Mouse (Mus musculus) CH12.LX (cell line): ENCODE results near the gene AW549877. TPM values are rescaled to one million over a fixed set of nuclear protein-coding genes. Genes with fewer than 3 reads are reported as not detected.

ENCODE experiments used
- DNase-seq: peaks from one replicate; pipeline ENCODE4 v3.0.0-alpha.2; 2013; ENCODE audit errors: extremely low read depth
- H3K27ac ChIP-seq: 2 replicates; pipeline ENCODE4 v1.5.1; 2012; ENCODE audit warnings: low read depth, mild to moderate bottlenecking, control low read depth, moderate library complexity; ENCODE audit not compliant: insufficient read depth
- H3K27me3 ChIP-seq: replicated peaks from 2 replicates; pipeline ENCODE3; 2012; ENCODE audit warnings: inconsistent platforms
- H3K36me3 ChIP-seq, 2 experiments: replicated peaks in 1 of 2; 2 replicates each; pipeline versions ENCODE3 to v1.6.1; 2012; ENCODE audit warnings: inconsistent platforms in 1 of 2, low read length in 1 of 2, mild to moderate bottlenecking in 1 of 2, mixed read lengths in 1 of 2, moderate library complexity in 1 of 2; ENCODE audit not compliant: control insufficient read depth in 1 of 2, insufficient read depth in 1 of 2
- H3K4me1 ChIP-seq, 2 experiments: 2 replicates each; pipeline ENCODE4 v1.6.1; 2012; ENCODE audit warnings: inconsistent platforms in 1 of 2, moderate library complexity in 1 of 2; ENCODE audit not compliant: insufficient read depth in 2 of 2, control insufficient read depth in 1 of 2
- H3K4me2 ChIP-seq: 2 replicates; pipeline ENCODE4 v1.6.1; 2012; ENCODE audit warnings: low read depth, mild to moderate bottlenecking, control low read depth; ENCODE audit not compliant: poor library complexity, insufficient read depth, severe bottlenecking
- H3K4me3 ChIP-seq, 3 experiments: fragments of 150-350 bp in 1 of 3; sonication (generic) in 1 of 3; replicated peaks in 1 of 3; 2 replicates each; pipeline versions ENCODE3 to v1.5.1; 2011 to 2012; ENCODE audit warnings: low read depth in 2 of 3, low read length in 2 of 3, mild to moderate bottlenecking in 2 of 3, moderate library complexity in 2 of 3, control low read depth in 1 of 3, improper control_type of control experiment in 1 of 3, inconsistent platforms in 1 of 3, mixed read lengths in 1 of 3; ENCODE audit not compliant: poor library complexity in 1 of 3
- H3K79me2 ChIP-seq: replicated peaks from 2 replicates; pipeline ENCODE4 v1.6.1; 2012; ENCODE audit warnings: mild to moderate bottlenecking, moderate library complexity; ENCODE audit not compliant: control insufficient read depth, poor library complexity, insufficient read depth, severe bottlenecking; ENCODE audit errors: extremely low read depth
- H3K9ac ChIP-seq: 2 replicates; pipeline ENCODE4 v1.6.1; 2012; ENCODE audit warnings: low read depth, mild to moderate bottlenecking, control low read depth, moderate library complexity; ENCODE audit not compliant: insufficient read depth
- H3K9me3 ChIP-seq: replicated peaks from 2 replicates; pipeline ENCODE3; 2012; ENCODE audit warnings: low read length, inconsistent platforms, mixed read lengths
- BHLHE40 ChIP-seq: IDR thresholded peaks from 2 replicates; pipeline ENCODE4 v1.6.1; 2011; ENCODE audit warnings: mild to moderate bottlenecking, low read depth, low read length, improper control_type of control experiment
- CHD1 ChIP-seq: IDR thresholded peaks from 2 replicates; pipeline ENCODE4 v1.6.1; 2012; ENCODE audit warnings: low read depth, low read length, improper control_type of control experiment, inconsistent platforms
- E2F4 ChIP-seq: IDR thresholded peaks from 2 replicates; pipeline ENCODE4 v1.6.1; 2011; ENCODE audit warnings: low read depth, low read length, improper control_type of control experiment; ENCODE audit not compliant: insufficient replicate concordance
- ELF1 ChIP-seq: IDR thresholded peaks from 2 replicates; pipeline ENCODE4 v1.6.1; 2014; ENCODE audit warnings: low read depth, mild to moderate bottlenecking, inconsistent platforms, low read length, improper control_type of control experiment
- EP300 ChIP-seq: IDR thresholded peaks from 2 replicates; pipeline ENCODE4 v1.6.1; 2011; ENCODE audit warnings: low read length, improper control_type of control experiment
- ETS1 ChIP-seq: conservative IDR thresholded peaks from 2 replicates; pipeline ENCODE4 v1.6.1; 2012; ENCODE audit warnings: low read depth, mild to moderate bottlenecking, inconsistent platforms, low read length, improper control_type of control experiment, moderate library complexity
- GABPA ChIP-seq: IDR thresholded peaks from 2 replicates; pipeline ENCODE4 v1.6.1; 2012; ENCODE audit warnings: low read depth, low read length, improper control_type of control experiment, inconsistent platforms; ENCODE audit not compliant: insufficient replicate concordance
- MAX ChIP-seq: IDR thresholded peaks from 2 replicates; pipeline ENCODE4 v1.6.1; 2011; ENCODE audit warnings: low read length, improper control_type of control experiment
- MAZ ChIP-seq: IDR thresholded peaks from 2 replicates; pipeline ENCODE4 v1.6.1; 2012; ENCODE audit warnings: low read depth, mild to moderate bottlenecking, inconsistent platforms, low read length, improper control_type of control experiment, moderate library complexity
- MEF2A ChIP-seq: IDR thresholded peaks from 2 replicates; pipeline ENCODE4 v1.6.1; 2014; ENCODE audit warnings: low read depth, mild to moderate bottlenecking, inconsistent platforms, low read length, improper control_type of control experiment, borderline replicate concordance
- MYC ChIP-seq: IDR thresholded peaks from 2 replicates; pipeline ENCODE4 v1.6.1; 2011; ENCODE audit warnings: low read depth, mild to moderate bottlenecking, improper control_type of control experiment, low read length
- NELFE ChIP-seq: IDR thresholded peaks from 2 replicates; pipeline ENCODE4 v1.6.1; 2011; ENCODE audit warnings: low read depth, low read length, improper control_type of control experiment
- POLR2A ChIP-seq: IDR thresholded peaks from 2 replicates; pipeline ENCODE4 v1.6.1; 2011; ENCODE audit warnings: low read depth, mild to moderate bottlenecking, improper control_type of control experiment, low read length
- RCOR1 ChIP-seq: conservative IDR thresholded peaks from 2 replicates; pipeline ENCODE4 v1.6.1; 2012; ENCODE audit warnings: low read depth, mild to moderate bottlenecking, inconsistent platforms, low read length, improper control_type of control experiment
- SIN3A ChIP-seq: IDR thresholded peaks from 2 replicates; pipeline ENCODE4 v1.6.1; 2012; ENCODE audit warnings: low read length, improper control_type of control experiment, inconsistent platforms
- TBP ChIP-seq: conservative IDR thresholded peaks from 2 replicates; pipeline ENCODE4 v1.6.1; 2011; ENCODE audit warnings: low read depth, low read length, improper control_type of control experiment
- TCF12 ChIP-seq: IDR thresholded peaks from 2 replicates; pipeline ENCODE4 v1.6.1; 2014; ENCODE audit warnings: low read depth, mild to moderate bottlenecking, inconsistent platforms, low read length, improper control_type of control experiment
- USF2 ChIP-seq: conservative IDR thresholded peaks from 2 replicates; pipeline ENCODE4 v1.6.1; 2011; ENCODE audit warnings: low read depth, low read length, improper control_type of control experiment
- ZC3H11A ChIP-seq: IDR thresholded peaks from 2 replicates; pipeline ENCODE4 v1.6.1; 2012; ENCODE audit warnings: low read depth, mild to moderate bottlenecking, inconsistent platforms, low read length, improper control_type of control experiment
- dilution Hi-C: fragments of 300-500 bp; cut with MboI; formaldehyde crosslinking; loops from 2 replicates; pipeline ENCODE4 v1.14.3; 2020; ENCODE audit warnings: low sequenced_read_pairs; ENCODE audit not compliant: extremely low pct_unique_long_range_greater_than_20kb, extremely low pct_ligation_motif_present
- in situ Hi-C: fragments of 300-500 bp; cut with MboI; formaldehyde crosslinking; loops from 3 replicates; pipeline ENCODE4 v1.14.3; 2019; ENCODE audit warnings: low sequenced_read_pairs, low pct_ligation_motif_present, low pct_unique_long_range_greater_than_20kb, mixed read lengths
- polyA plus RNA-seq: library from polyadenylated mRNA; unstranded; fragments of >175 nt; gene quantifications from 2 replicates; pipeline ENCODE4 v1.2.1, GENCODE M21; 2012; ENCODE audit warnings: low read depth; ENCODE audit not compliant: insufficient read length
- total RNA-seq, 2 experiments: library from RNA; depleted of rRNA; stranded (reverse); fragments of 300-350 nt in 1 of 2; fragments of >200 nt in 1 of 2; gene quantifications; 2 replicates each; pipeline ENCODE4 v1.2.3; 2012 to 2014

The AW549877 gene
- total and polyA plus RNA-seq, 3 experiments, result 6.0 to 13.2 (median 11.6) TPM

DNA sequence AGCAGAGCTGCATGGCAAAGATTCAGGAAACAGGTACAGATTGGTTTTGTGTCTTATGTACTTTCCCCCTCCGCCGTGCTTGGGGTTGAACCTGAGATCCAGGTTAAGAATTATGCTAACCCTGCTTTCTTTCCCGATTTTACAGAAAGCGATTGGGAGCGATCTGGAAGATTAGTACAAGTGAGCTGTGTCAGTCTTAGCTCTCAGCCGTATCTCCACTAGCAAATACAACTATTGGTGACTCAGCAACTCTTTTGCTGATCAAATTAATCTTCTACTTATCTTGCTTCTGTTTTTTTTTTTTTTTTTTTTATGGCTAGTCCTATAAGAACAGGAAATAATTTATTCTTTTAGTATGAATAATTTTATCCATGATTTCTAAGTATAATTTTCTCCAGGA is 25.4 kb downstream of the AW549877 start:
- no peak for TF ChIP-seq USF2
- TF ChIP-seq EP300, result no peak
- no peak for TF ChIP-seq ETS1
- TF ChIP-seq TBP, result no peak
- TF ChIP-seq BHLHE40, result no peak
- no peak for TF ChIP-seq E2F4
- no peak for TF ChIP-seq MAZ
- TF ChIP-seq, all 38 proteins: peak for 0
- no peaks in the 10 kb centered on the region for H3K9me3 ChIP-seq
- no peak overlapping the region for H3K27ac ChIP-seq
- in situ Hi-C loops (no loop called here), dilution Hi-C loops (no loop called here)
- H3K27me3 ChIP-seq, result no peaks in the 10 kb centered on the region
- no peak for DNase-seq
- H3K4me3 ChIP-seq, result no peak overlapping the region
- H3K79me2 ChIP-seq, result no peaks in the 10 kb centered on the region
- H3K36me3 ChIP-seq, result peaks cover 12 to 46% of the 10 kb centered on the region in 2 experiments
- no peaks in the 10 kb centered on the region for H3K4me1 ChIP-seq
- H3K9ac ChIP-seq, result no peak overlapping the region
- no peak overlapping the region for H3K4me2 ChIP-seq

- H3K27me3 ChIP-seq, result no peaks in the 10 kb centered on the region
- H3K4me2 ChIP-seq, result no peak overlapping the region
- H3K4me1 ChIP-seq, result no peaks in the 10 kb centered on the region
- peaks cover 12 to 41% of the 10 kb centered on the region in 2 experiments for H3K36me3 ChIP-seq
- H3K9ac ChIP-seq, result no peak overlapping the region
- dilution Hi-C loops, result no loop called here
- H3K27ac ChIP-seq, result no peak overlapping the region
- DNase-seq, result no peak
- in situ Hi-C loops, result no loop called here
- no peaks in the 10 kb centered on the region for H3K79me2 ChIP-seq
- no peak overlapping the region for H3K4me3 ChIP-seq
- no peaks in the 10 kb centered on the region for H3K9me3 ChIP-seq
- no peak for TF ChIP-seq GABPA
- no peak for TF ChIP-seq MYC
- TF ChIP-seq RCOR1, result no peak
- TF ChIP-seq NELFE, result no peak
- no peak for TF ChIP-seq ELF1
- TF ChIP-seq ZC3H11A, result no peak
- TF ChIP-seq MAX, result no peak
- no peak for TF ChIP-seq EP300
- TF ChIP-seq CHD1, result no peak
- no peak for TF ChIP-seq E2F4
- TF ChIP-seq SIN3A, result no peak
- TF ChIP-seq POLR2A, result no peak
- TF ChIP-seq MEF2A, result no peak
- no peak for TF ChIP-seq TCF12
- TF ChIP-seq USF2, result no peak
- TF ChIP-seq ETS1, result no peak
Measured at GRCm38 (mm10) chr15:3969743-3970142, 25.8 kb downstream of the AW549877 start.
